Mouse (Mus musculus): ENCODE results near the gene Stx16. TPM values are rescaled to one million over a fixed set of nuclear protein-coding genes. Genes with fewer than 3 reads are reported as not detected.

The Stx16 gene
- total RNA-seq, 2 experiments from 2014 or later, result 17.5 to 17.8 TPM

DNA sequence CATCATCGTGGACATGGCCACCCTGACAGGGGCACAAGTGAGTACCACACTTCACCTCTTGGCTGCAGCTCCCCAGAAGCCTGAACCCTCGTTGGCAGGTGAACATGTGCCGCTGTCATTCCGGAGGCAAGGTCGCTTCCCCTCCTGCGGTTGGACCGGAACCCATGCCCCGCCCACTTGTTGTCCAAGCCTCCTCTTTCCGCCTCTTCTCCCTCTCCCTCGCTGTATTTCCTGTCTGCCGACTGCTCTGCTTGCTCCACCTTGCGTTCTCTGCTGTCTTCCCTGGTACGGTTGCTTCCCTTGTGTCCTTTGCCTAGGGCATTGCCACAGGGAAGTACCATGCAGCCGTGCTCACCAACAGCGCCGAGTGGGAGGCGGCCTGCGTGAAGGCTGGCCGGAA, 44.5 kb downstream of the Stx16 start:
- DNase-seq, result no peak
- intact Hi-C loops (cut with DNase I), result no loop called here

DNA sequence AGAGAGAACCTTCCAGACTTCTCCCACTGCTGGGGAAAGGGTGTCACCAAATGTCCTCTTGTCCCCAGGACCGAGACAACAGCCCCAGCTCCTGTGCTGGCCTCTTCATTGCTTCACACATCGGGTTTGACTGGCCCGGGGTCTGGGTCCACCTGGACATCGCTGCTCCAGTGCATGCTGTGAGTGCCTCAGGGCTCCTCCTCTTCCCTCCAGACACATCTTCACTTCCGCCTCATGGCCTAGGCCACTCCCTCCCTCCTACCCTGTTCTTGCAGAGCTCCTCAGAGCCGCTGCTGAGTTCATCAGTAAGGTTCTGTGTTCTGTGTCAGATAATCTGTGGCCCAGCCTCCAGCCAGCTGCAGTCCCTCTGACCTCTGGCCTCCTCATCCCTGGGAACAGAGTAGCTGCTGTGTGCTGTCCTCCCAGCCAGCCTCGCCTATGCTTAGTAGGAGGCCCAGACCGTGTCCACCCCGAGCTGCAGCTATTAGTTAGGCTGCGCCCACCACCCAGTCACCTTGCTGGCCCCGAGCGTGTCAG, 45.4 kb downstream of the Stx16 start:
- intact Hi-C loops (cut with DNase I), result no loop called here
- DNase-seq, result no peak

DNA sequence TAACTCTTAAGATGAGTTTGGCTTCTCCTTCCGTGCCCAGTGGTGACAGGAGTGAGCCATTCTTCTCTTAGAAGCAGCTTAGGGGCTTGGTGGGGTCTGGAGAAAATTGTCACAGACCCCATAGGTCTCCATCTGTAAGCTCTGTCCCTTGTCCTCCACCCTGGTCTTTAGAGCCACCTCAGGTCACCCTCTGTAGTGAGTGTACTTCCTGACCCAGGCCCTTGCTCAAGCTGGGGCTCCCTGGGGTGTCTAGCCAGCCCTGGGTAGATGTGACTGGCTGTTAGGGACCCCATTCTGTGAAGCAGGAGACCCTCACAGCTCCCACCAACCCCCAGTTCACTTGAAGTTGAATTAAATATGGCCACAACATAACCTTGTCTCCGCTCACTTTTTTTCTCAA, 46.2 kb downstream of the Stx16 start:
- DNase-seq, result no peak
- intact Hi-C loops (cut with DNase I), result no loop called here

DNA sequence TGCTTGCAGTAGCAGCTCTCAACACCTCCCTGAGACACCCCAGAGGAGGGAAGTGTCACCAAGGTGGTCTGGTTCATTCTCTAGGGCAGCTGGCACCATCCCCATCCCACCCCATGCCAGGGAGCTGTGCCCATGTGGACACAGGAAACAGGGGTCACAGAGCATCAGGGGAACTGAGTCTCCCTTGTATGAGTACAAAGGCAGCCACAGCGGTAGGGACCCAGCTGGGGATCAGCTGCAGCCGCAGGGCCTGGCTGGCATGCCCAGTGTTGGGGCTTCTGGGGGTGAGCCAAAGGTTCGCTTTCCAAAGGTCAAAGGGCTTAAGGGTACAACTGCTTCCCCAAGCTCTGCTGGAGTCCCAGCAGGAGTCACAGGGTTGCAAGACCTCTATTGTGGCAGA, 47.6 kb downstream of the Stx16 start:
- intact Hi-C loops (cut with DNase I), result no loop called here
- no peak for DNase-seq

DNA sequence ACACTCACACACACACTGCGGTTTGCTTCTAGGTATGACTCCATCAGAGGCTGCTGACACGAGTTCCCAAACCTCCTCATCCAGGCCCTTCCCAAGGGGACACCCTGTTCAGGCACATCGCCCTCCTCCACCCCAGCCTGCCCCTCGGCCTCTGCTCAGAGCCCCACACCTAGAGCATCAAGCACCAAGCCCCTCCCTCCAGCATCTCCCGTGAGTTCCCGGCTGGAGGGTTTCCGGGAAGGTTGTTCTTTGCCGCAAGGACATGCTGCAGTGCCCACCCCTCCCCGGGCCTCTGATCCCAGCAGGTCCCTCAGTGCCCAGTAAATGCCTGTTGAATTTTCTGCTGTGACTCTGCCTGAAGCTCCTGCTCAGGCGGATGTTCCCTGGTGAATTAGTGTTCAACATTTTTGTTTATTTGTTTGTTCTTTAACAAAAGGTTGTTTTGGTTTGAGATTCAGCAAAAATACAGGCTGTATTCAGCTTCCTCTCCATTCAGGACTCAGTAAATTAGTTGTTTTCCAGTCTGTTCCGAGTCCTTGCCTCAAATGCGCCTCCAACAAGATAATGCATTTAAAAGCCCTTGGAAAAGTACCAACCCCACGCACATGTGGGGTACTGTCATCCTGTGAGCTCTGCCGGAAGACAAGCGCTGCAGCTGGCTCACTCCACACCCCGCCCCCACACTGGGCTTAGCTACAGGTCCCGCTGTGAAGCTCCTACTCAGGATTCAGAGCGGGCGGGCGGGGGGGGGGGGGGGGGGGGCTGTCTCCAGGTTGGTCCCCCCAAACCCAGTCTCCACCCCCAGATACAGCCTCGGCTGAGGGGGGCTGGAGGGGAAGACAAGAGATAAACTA, 50.6 kb downstream of the Stx16 start:
- no peak for DNase-seq
- intact Hi-C loops (cut with DNase I), result no loop called here

DNA sequence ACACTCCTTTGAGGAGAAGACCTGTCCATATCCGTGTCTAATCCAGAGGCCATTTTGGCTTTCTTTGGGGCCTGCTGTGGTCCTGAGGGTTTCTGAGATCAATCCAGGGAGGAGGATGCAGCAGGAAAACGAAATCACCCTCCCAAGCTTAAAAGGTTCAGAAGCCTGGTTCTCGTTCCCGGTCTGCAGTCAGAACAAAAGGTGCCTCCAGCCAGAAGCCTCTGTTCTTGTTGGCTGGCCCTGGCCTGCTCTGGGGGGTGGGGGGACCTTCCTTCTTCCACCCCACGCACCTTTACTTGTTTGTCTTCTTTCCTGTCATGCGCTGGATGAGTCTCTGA, 51.2 kb downstream of the Stx16 start:
- no peak for DNase-seq
- intact Hi-C loops (cut with DNase I), result no loop called here

DNA sequence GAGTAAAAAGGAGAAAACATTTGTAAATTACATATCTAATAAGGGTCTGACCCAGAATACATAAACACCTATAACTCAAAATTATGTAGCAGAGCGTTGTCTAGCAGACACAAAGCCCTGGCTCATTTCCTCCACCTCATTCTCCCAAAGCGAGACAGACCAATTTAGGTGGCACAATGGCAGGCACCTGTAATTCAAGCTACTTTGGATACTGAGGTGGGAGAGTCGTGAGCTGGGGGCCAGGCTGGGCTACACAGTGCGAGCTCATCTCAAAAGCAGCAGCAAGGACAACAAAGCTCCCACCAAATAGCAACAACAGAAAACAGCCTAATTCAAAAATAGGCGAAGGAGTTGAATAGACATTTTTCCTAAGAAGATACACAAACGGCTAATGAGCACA, 52.8 kb downstream of the Stx16 start:
- intact Hi-C loops (cut with DNase I), result no loop called here
- DNase-seq, result no peak

DNA sequence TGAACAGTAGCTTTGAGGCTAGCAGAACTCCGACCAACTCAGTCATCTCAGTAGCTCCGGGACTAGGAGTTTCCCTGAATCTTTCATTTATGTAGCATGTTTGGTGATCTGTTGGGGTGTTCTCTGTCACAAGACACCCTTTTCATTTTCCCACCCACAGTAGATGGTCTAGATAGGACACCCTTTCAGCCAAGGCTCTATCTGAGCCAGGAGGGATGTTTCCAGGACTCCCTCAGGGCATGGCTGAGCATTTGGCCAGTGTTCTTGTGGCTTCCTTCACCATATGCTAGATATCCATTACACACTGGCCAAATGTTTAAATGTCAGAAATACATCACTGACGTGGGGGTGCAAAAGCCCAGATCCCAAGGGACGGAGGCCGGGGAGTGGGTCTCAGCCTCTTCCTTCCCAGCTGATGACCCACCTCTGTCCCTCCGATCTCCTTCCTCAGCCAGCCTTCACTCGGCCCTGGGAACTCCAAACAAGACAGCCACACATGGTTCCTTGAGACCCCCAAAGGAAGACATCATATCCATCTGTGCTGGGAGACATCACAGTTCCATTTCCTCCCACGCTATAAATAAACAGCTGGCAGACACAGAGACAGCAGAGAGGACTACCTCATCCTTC, 54.5 kb downstream of the Stx16 start:
- no peak for DNase-seq
- intact Hi-C loops (cut with DNase I), result no loop called here

DNA sequence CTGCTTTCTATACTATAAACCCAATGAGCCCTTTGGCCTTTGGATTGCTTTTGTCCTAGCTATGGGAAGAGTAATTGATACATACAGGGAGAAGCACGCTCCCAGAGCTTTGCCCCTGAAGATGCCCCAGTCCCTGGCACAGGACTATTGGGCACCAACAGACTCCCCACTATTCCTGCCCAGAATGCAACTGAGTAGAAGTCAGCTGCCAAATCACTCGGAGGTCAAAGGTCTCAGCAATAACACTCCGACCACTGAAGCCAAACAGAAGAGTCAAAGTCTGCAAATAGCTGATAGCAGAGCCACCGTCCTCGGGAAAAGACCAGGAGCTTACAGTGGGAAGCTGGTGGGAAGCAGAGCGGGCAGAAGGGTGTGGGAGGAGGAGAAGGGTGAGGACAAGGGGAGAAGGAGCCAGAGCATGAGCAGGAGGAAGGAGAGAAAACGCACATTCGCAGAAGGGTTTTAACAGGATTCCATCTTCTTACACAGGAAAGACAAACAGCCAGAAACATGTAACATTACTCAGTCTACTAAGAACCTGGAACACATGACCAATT, 56.4 kb downstream of the Stx16 start:
- DNase-seq, result no peak
- intact Hi-C loops (cut with DNase I), result no loop called here

Other genes starting within 250 kb of the Stx16 start
- 10 to 100 TPM; 59.7 to 70.6 TPM for gene Npepl1, start 34.0 kb downstream of the Stx16 start, total RNA-seq (2021)
- 1,000 to 10,000 TPM; 1,262 to 1,407 TPM for gene Gnas, start 208.0 kb downstream of the Stx16 start, total RNA-seq (2021)